Mouse (Mus musculus) heart, postnatal 25 days (tissue): Measurements from ENCODE around the gene Cic. TPM values are rescaled to one million over a fixed set of nuclear protein-coding genes. Genes with fewer than 3 reads are reported as not detected.

Experiments
- DNase-seq: peaks from one replicate; pipeline ENCODE4 v3.0.0; 2022; ENCODE audit warnings: low spot score
- intact Hi-C: fragments of 180-260 bp; cut with DNase I; formaldehyde crosslinking; loops from one replicate; pipeline ENCODE4 v1.15.1; 2025
- total RNA-seq, 2 experiments: library from RNA; stranded (reverse); gene quantifications; 2 replicates each; pipeline ENCODE4 v1.2.3; 2021

The Cic gene
- total RNA-seq, 2 experiments from 2014 or later, result 61.9 to 65.9 TPM

GRCm38 (mm10) chr7:25266180-25266962 is 1.1 kb upstream of the Cic start:
- intact Hi-C loops, result loop anchor here (2.0 kb wide), 1 partner anchor 14 kb away; no protein-coding TSS in a partner anchor
- no peak for DNase-seq

DNA sequence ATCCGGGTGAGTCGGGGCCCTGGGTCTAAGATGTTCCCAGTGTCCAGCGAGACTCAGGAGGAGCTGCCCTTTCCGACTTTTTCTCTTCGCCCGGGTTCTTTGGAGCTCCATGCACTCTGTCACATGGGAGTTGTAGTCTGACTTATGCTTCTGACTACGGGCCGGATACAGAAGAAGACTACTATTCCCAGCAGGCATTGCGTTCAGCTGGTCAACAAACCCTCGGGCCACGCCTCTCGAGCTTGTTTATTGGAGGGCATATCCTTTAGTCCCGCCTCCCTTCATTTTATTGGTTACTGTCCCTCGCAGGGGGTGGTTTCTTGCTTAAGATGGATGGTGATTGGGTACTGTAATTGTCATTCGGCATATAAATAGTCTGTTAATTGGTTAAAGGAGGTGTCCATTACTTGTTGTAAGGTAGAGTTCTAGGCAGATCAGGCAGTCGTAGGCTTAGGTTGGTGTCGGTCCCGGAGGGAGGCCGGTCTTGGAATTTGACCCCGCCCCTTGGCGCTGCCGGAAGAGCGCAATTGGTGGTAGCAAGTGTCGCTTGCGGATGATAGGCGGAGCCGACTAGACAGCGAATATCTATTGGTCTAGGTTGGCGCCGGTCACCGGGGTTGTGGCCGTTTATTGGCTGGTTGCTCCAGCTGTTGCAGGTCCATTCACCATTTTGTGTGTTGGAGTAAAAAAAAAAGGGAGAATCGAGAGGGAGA is 403 bp downstream of the Cic start:
- intact Hi-C loops, result loop anchor here (2.0 kb wide), 1 partner anchor 15 kb away; no protein-coding TSS in a partner anchor
- peak; percentile 100 for DNase-seq

- no peak for DNase-seq
- intact Hi-C loops, result no loop called here
Observed at GRCm38 (mm10) chr7:25268588-25268987, 1.1 kb downstream of the Cic start.

GRCm38 (mm10) chr7:25269029-25269428 is 1.5 kb downstream of the Cic start:
- intact Hi-C loops, result no loop called here
- DNase-seq, result no peak

DNA sequence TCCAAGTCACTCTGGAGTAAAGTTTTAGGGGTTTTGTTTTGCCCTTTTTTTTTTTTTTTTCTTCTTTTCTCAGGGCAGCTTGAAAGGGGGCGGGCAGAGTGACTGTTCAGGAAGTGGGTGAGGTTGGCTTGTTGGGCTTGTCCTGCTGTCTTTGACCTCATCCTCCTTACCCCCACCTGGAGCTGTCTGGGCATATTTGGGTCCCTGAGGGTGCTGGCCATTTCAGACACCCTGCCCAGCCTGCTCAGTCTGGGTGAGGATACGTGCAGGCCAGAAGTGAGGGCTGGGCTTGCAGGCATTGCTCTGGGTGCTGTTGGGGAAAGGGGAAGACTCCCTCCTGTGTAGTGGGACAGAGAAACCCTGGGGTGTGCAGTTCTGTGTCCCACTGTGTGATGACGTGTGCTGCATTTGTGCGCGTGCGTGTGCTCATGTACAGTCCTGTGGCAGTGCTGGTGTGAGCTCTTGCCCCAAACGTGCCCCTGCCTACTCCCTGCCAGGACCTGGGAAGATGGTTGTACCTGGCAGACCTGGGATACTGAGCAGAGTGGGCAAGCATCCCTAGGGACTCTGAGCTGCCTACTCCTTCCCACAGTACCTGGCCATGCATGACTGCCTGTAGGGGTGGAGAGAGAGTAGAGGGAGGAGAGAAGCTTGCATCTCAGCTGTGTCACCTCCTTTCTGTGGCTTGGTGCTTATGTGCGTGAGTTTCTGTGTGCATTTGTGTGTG is 2.2 kb downstream of the Cic start:
- DNase-seq, result no peak
- intact Hi-C loops, result no loop called here

- intact Hi-C loops, result no loop called here
- no peak for DNase-seq
Observed at GRCm38 (mm10) chr7:25270652-25271633, 3.4 kb downstream of the Cic start.

DNA sequence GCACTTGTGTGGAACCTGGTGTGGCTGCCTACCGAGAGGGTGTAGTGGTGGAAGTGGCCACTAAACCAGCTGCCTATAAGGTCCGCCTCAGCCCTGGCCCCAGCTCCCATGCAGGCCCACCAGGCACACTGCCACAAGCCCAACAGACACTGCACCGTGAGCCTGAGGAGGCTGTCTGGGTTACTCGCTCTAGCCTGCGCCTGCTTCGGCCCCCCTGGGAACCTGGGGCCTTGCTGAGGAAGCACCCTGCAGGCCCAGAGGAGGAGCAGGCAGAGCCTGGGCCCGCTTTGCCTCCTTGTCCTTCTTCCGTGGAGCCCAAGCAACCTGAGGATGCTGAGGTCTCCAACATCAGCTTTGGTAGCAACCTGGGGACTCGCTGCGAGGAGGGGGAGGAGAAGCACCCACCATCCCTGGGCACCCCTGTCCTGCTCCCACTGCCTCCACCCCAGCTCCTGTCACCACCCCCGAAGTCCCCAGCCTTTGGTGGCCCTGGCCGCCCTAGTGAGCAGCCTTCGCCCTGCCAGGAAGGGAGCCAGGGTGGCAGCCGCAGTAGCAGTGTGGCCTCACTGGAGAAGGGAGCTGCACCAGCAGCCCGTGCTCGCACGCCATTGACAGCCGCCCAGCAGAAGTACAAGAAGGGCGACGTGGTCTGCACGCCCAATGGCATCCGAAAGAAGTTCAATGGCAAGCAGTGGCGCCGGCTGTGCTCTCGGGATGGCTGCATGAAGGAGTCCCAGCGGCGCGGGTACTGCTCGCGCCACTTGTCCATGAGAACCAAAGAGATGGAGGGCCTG is 4.3 kb downstream of the Cic start:
- no peak for DNase-seq
- intact Hi-C loops, result no loop called here

DNA sequence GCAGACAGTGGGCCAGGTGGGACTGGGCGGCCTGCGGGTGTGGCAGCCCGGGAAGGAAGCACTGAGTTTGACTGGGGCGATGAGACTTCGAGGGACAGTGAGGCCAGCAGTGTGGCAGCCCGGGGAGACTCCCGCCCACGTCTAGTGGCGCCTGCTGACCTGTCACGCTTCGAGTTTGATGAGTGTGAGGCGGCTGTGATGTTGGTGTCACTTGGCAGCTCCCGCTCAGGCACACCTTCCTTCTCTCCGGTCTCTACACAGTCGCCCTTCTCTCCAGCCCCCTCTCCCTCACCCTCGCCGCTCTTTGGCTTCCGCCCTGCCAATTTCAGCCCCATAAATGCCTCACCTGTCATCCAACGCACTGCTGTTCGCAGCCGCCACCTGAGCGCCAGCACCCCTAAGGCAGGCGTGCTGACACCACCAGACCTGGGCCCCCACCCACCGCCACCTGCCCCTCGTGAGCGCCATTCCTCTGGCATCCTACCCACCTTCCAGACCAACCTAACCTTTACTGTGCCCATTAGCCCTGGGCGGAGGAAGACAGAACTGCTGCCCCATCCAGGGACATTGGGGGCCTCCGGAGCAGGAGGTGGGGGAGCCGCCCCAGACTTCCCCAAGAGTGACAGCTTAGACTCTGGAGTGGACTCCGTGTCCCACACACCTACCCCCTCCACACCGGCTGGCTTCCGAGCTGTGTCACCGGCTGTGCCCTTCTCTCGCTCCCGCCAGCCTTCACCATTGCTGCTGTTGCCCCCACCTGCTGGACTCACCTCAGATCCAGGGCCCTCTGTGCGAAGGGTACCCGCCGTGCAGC is 5.1 kb downstream of the Cic start:
- intact Hi-C loops, result no loop called here
- DNase-seq, result no peak

DNA sequence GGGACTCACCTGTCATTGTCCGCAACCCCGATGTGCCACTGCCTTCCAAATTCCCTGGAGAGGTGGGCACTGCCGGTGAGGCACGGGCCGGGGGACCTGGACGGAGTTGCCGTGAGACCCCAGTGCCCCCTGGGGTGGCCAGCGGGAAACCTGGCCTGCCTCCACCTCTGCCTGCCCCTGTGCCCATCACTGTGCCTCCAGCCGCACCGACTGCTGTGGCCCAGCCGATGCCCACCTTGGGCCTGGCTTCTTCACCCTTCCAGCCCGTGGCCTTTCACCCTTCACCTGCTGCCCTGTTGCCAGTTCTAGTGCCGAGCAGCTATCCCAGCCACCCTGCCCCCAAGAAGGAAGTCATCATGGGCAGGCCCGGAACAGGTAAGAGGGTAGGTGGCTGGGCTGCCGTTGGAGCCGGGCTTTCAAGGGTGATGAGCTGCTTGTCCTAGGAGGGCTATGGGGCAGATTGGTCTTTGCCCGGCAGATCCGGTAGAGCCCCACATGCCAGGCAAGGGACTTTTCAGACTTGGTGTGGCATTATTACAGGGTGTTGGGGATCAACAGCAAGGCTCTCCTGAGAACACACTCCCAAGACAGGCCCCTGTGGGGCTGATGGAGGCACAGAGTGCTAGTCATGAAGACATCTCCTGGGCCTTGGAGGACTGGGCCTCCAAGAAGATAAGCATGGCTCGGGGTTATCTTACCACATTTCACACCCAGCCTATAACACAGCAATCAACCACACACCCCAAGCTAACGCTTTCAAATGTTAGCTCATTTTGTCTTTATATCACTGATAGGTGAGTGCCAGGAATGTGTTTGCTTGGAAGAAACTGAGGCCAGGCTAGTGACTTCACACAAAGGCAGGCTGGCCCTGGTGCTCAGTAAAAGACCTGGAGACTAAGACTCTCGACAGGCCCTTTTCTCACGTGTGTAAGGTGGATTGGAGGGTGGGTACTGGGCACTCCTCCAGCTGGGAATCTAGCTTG is 6.0 kb downstream of the Cic start:
- no peak for DNase-seq
- intact Hi-C loops, result no loop called here

DNA sequence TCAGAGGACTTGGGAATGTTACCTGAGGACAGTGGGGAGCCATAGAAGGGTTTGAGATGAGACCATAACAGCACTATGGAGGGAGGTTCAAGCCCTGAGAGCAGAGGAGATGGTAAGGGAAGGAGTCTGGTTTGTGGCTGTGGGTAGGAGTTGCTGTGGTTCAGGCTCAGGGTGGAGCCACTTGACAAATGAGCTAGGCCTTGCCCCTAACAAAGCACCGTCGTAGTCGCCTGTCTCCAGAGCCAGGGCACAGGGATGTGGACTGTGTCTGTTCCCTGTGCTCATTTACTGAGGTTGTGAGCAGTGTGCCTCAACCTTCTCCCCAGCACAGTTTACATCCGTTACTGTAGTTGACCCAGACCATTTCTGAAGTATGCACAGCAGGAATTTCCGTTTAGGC is 7.1 kb downstream of the Cic start:
- DNase-seq, result no peak
- intact Hi-C loops, result no loop called here

- DNase-seq, result no peak
- intact Hi-C loops, result no loop called here
Observed at GRCm38 (mm10) chr7:25274996-25275395, 7.5 kb downstream of the Cic start.

DNA sequence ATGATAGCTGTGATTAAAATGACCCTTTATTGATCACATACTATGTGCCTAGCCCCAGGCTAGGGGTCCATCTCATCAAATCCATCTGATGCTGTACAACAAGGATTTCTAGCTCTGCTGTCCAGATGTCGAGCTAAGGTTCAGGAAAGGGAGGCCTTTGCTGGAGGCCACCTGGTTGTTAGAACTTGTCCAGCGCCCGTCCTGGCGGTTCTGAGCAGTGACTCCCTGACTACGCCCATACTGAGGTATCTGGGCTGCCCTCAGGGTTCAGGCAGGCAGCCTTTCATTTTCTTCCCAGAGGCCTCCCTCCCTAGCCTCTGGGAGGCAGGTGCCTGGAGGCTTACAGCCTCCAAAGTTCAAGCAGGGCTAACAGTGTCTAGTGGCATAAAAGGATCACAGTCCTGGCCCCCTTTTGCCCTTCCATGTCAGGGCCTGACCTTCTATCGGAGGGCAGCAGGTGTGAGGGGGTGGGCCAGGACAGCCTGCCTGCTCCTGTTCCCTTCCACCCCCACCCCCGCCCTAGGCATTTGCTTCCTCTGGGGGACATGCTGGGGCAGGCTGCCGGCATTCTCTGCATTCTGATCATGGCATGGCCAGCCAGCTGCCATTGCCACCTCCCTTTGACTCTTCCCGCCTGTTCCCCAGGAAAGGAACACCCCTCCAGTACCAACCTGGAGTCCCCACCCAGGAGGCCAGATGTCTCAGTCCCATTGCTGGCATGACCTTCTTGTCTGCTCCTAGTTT is 8.2 kb downstream of the Cic start:
- intact Hi-C loops, result no loop called here
- DNase-seq, result no peak

- intact Hi-C loops, result no loop called here
- DNase-seq, result no peak
Observed at GRCm38 (mm10) chr7:25277405-25277804, 9.9 kb downstream of the Cic start.

GRCm38 (mm10) chr7:25277998-25278340 is 10.5 kb downstream of the Cic start:
- no peak for DNase-seq
- intact Hi-C loops, result loop anchor here (1.0 to 2.0 kb wide), 2 partner anchors 29 to 38 kb away; no protein-coding TSS in a partner anchor

GRCm38 (mm10) chr7:25278341-25279075 is 11.0 kb downstream of the Cic start:
- DNase-seq, result peak; percentile 76
- intact Hi-C loops, result loop anchor here (1.0 to 2.0 kb wide), 2 partner anchors 30 to 38 kb away; no protein-coding TSS in a partner anchor
